Mouse (Mus musculus) adrenal gland, postnatal 14 days (tissue): ENCODE results near the gene Wdr46. TPM values are rescaled to one million over a fixed set of nuclear protein-coding genes. Genes with fewer than 3 reads are reported as not detected.
"Not testable (repeated sequence)": the region's sequence is repeated elsewhere in the genome, so short reads cannot be mapped to it uniquely, and the experiment has no call there.

ENCODE experiments used
- DNase-seq: peaks from one replicate; pipeline ENCODE4 v3.0.0; 2021; ENCODE audit warnings: mixed read lengths
- total RNA-seq: library from RNA; stranded (reverse); gene quantifications from 2 replicates; pipeline ENCODE4 v1.2.3, GENCODE M21; 2021

Gene Wdr46
- total RNA-seq, 1 experiment from 2014 or later: 32.9 TPM

DNA sequence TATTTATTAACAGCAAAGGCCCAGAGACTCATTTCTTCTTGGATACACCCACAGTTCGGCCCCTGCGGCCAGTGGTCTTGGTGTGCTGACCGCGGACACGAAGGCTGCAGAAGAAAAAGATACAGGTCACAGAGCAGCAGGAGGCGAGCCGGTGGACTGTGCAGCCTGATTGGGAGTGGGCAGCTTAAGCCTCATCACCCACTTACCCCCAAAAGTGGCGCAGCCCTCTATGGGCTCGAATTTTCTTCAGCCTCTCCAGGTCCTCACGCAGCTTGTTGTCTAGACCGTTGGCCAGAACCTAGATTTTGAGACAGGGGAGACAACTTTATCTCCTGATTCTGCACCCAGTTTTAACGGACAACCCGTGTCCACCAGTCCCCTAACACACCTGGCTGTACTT, 11.6 kb downstream of the Wdr46 start:
- not testable (repeated sequence) for DNase-seq

GRCm38 (mm10) chr17:33952879-33953278, 12.4 kb downstream of the Wdr46 start:
- no peak for DNase-seq

DNA sequence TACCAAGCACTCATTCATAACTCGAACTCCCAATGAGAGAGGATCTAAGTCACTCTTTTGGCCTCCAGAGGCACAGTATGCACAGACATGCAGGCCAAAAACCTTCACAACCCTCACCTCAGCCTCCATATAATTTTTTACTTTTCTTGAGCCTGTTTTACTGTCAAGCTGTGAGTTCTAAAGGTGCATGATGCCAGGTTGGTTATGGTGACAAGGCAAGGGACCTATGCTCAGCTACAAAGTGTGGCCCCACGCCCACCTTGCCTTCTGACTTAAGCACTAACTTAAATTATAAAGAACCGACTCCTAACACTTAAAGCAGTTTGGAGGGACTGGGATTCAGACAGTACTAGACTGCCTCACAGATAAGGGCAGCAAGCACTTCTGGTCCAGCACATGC, 12.8 kb downstream of the Wdr46 start:
- no peak for DNase-seq

GRCm38 (mm10) chr17:33953961-33954565, 13.6 kb downstream of the Wdr46 start:
- no peak for DNase-seq

DNA sequence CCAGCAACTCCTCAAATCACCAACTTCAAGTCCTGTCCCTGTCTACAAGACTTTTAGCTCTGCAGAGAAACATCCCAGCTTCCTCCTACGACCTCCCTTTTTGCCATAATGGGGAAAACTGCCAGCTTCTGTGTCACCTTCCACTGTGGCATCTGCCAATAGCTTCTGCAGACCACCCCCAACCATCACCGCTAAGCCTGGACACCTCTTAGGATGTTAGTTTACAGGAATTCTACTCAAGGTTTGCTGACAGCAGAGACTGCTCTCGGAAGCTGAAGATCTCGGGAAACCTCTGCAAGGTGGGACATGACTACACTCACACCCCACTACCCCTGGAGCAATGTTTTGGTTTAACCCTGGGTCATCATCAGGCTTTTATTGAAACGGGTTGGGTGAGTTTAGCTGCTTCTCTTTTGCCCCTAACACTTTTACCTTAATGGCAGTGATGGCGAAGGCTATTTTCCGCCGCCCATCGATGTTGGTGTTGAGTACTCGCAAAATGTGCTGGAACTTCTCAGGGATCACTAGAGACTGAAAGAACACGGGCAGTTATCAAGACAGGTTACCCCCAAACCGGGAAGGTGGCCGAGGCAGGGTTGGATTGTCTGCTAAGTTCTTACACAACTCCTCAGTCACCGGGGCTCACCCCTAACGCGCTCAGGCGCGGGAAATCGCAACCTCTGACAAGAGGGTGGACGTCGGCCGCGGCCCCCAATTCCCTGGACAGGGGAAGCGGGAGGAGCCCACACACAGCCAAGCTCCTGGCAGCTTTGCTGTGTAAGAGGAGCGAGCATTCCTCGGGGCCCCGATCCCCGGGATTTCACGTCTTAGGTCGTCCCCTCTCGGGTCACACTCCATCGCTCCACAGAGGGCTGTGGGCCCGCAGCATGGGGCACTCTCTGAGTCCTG, 14.4 kb downstream of the Wdr46 start:
- DNase-seq: peak; percentile 64

DNA sequence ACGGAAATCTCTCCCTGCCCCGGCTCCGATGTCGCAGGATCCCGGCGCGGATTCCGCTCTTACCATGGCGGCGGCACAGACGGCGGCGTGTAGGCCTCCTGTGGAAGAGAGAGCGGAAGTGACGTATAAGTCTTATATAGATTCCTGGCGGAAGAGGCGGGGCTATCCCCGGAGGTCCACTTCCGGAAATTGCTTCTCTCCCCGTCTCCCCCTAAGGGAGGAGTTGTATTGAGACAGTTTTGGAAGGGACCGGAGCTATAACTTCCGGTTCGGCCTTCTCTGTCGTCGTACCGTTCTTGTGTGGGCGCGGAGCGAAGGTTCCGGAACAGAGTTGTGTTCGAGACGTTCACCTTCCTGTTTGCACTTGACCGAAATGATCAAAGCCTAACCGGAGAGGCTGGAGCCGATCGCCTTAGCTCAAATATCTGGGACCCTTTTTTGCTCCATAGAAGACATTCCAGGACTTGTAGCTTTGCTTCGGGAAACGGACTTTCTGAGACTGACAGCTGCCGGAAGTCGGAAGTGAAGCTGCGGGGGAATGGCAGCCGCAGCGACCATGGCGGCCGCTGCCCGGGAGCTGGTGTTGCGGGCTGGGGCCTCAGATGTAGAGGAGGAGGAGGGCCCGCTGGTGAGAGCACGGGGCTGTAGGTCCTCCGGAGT, 15.2 kb downstream of the Wdr46 start, which contains the start of the genes Vps52 and Rps18:
Gene Vps52 (plus strand): TSS at position 258 of the 660 bp plus-strand sequence.
Gene Rps18 (minus strand): TSS at position 447 of the 660 bp plus-strand sequence.
- DNase-seq: peak; percentile 95

DNA sequence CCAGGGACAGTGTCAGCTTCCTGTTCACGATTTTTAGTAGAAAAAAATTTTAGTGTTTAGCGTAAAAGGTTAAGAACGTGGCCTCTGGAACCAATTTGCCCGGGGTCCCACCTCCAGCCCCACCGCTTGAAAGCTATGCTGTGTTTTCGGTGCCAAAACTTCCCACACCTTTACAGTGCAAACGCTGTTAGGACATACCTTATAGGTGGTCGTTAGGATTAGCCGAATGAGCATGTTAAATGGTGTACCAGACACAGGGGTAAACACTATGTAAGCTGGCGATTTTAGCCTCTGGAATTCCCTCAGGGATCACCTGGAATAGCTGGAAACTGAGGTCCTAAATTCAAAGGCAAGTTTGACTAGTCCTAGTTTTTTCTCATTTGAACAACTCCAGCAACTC, 15.9 kb downstream of the Wdr46 start:
- no peak for DNase-seq

- DNase-seq: no peak
Measured at GRCm38 (mm10) chr17:33957493-33957892, 17.0 kb downstream of the Wdr46 start.

- DNase-seq: no peak
Measured at GRCm38 (mm10) chr17:33958451-33958850, 18.0 kb downstream of the Wdr46 start.

GRCm38 (mm10) chr17:33959135-33959534, 18.7 kb downstream of the Wdr46 start:
- DNase-seq: no peak

- DNase-seq: no peak
Measured at GRCm38 (mm10) chr17:33959948-33960347, 19.5 kb downstream of the Wdr46 start.

- no peak for DNase-seq
Measured at GRCm38 (mm10) chr17:33962876-33963275, 22.4 kb downstream of the Wdr46 start.

DNA sequence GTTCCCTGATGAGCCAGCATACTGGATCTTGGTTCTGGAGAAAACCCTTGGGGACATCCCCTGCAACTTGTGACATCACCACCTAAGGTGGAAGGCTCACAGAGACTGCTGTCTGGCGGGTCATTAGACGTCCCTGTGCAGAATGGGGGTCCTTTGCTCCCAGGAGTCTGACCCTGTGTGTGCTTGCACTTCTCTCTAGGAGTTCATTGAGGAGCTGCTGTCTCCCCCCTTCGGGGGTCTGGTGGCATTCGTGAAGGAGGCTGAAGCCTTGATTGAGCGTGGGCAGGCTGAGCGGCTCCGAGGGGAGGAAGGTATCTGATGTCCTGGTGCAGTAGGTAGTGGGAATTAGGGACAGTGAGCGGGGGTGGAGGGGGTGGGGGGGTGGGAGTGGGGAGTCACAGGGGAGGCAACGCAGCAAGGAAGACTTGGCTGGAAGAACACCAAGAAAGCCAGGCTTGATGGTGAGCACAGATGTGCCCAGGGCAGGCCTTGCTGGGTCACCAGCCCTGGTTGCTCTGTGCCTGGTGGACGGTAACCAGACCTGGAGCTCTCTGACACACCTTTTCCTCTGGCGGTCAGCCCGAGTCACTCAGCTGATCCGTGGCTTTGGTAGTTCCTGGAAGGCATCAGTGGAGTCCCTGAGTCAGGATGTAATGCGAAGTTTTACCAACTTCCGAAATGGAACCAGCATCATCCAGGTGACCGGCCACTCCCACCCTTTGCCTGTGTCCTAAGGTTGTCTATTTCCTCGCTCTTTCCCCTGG, 24.8 kb downstream of the Wdr46 start:
- DNase-seq: no peak

- DNase-seq: peak; percentile 61
Measured at GRCm38 (mm10) chr17:33965846-33966550, 25.5 kb downstream of the Wdr46 start.

DNA sequence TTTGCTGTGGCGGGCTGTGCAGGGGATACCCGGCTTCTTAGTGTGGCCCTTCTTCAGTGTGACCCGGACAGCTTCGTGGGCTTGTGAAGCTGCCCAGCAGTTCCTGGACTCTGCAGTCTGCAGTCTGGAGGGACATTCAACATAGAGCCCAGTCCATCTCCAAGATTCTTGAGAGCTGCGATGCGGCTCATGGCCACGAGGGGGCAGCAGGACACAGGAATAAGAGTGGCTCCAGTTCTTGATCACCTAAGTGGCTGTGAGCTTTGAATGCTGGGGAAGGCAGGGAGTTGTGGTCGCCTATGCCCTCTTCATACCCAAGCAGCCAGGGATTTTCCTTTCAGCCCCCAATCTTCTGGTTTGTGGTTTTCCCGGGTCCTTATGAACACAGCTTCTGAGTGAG, 28.0 kb downstream of the Wdr46 start:
- peak; percentile 83 for DNase-seq

DNA sequence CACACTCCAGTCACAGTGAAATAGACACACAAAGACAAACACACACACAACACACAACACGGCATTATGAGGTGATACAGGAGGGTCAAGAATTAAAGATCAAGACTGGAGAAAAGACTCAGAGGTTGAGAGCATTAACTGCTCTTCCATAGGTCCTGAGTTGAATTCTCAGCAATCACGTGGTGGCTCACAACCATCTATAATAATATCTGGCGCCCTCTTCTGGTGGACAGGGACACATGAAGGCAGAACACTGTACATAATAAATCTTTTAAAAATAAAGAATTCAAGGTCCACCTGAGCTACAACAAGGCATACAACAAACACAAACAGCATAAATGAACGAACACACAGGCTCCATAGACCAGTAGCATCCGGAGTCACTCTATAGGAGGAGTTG, 28.5 kb downstream of the Wdr46 start:
- peak; percentile 62 for DNase-seq

GRCm38 (mm10) chr17:33969394-33969793, 28.9 kb downstream of the Wdr46 start:
- DNase-seq: no peak

- DNase-seq: peak; percentile 52
Measured at GRCm38 (mm10) chr17:33972691-33973090, 32.2 kb downstream of the Wdr46 start.

DNA sequence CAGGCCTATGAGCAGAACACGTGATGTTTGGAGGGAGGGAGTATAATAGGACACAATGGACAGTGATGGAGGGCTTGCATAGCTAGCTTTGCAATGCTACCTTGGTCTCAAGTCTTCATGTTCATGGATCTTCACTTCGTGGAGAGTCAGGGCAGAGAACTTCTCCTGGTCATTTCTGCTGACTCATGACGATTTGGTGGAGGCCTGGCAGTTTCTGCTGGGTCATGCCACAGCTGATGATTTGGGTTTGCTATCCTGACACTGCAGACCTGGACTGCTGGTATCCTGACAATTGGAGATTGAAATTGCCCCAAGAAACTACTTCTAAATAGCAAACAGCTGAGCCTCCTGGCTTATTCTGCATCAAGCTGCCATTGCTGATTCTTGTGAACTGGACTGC, 33.1 kb downstream of the Wdr46 start:
- no peak for DNase-seq

GRCm38 (mm10) chr17:33977861-33978557, 37.5 kb downstream of the Wdr46 start:
- no peak for DNase-seq

DNA sequence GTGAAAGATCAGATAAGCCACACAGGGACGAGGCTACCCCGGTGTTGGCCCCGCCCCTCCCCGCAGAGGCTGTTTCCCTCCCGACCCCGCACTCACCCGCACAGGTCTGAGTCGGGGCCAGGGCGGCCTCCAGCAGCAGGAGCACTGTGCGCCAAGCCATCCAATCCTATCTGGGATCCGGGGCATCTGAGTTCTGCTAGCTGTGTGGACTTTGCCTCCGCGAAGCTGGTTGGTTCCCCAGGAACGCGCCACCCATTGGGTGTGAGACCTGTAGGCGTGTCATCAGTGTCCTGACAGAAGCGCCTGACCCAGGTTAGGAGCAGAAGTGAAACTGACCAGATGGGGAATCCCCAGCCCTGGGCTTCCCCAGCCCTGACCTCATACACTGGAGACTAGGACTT, 38.2 kb downstream of the Wdr46 start:
- peak; percentile 89 for DNase-seq
